Mouse (Mus musculus) left cerebral cortex, adult 18-20 months (tissue): ENCODE data around the gene Olfr17. TPM values are rescaled to one million over a fixed set of nuclear protein-coding genes. Genes with fewer than 3 reads are reported as not detected.
"Not testable (repeated sequence)": the region's sequence is repeated elsewhere in the genome, so short reads cannot be mapped to it uniquely, and the experiment has no call there.

Experiments used
- DNase-seq, 2 experiments: peaks; one replicate each; pipeline ENCODE4 v3.0.0; 2021 to 2022; ENCODE audit warnings: low spot score in 2 of 2, mixed read lengths in 1 of 2
- long read RNA-seq, 2 experiments: library from polyadenylated mRNA; stranded (forward); transcript quantifications; one replicate each; pipeline ENCODE4 v2.0.0; 2021
- total RNA-seq, 2 experiments: library from RNA; stranded (reverse); gene quantifications; 2 replicates each; pipeline ENCODE4 v1.2.3; 2021

Olfr17 gene
- not detected for total RNA-seq
- long read RNA-seq, experiment 1: 0 reads
- long read RNA-seq, experiment 2: 0 reads

DNA sequence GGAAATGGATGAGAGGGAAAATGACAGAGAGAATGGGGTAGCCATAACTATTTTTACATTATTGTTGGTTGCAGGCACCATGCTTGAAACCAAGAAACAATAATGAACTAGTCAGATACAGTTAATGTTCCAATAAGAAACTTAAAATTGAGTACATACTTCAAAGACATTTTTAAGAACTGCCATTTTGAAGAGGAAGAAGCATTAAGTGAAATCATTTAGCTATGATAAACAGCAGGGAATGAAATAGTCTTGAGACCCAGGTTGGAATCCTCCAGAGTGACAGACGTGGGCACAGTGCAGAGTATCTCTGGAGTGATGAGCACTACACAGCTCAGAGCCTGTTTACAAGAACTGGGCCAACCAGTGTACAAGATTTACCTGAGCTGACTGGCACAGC lies at the start of gene Olfr17:
TSS of gene Olfr17 (plus strand) at position 301 of the 400 bp plus-strand sequence.
- no peak for DNase-seq

GRCm38 (mm10) chr7:107044407-107044806 lies 48.6 kb upstream of the Olfr17 start:
- no peak for DNase-seq

- peak; percentile 25 to 49 for DNase-seq
These were observed 47.2 kb upstream of the Olfr17 start for GRCm38 (mm10) chr7:107045833-107046232.

GRCm38 (mm10) chr7:107047578-107047977 lies 45.4 kb upstream of the Olfr17 start:
- DNase-seq: no peak

- DNase-seq: no peak
These were observed 22.3 kb upstream of the Olfr17 start, which contains the start of gene Olfr714 for GRCm38 (mm10) chr7:107070681-107071080. Gene Olfr714 (plus strand): TSS chr7:107070981.

- DNase-seq: not testable (repeated sequence)
These were observed 17.2 kb downstream of the Olfr17 start, which contains the start of gene Olfr715b for GRCm38 (mm10) chr7:107110269-107110668. Gene Olfr715b (minus strand): TSS chr7:107110369.

GRCm38 (mm10) chr7:107130983-107131382 lies 38.0 kb downstream of the Olfr17 start, which contains the start of gene Olfr715:
Gene Olfr715 (minus strand): TSS chr7:107131083.
- DNase-seq: not testable (repeated sequence)

DNA sequence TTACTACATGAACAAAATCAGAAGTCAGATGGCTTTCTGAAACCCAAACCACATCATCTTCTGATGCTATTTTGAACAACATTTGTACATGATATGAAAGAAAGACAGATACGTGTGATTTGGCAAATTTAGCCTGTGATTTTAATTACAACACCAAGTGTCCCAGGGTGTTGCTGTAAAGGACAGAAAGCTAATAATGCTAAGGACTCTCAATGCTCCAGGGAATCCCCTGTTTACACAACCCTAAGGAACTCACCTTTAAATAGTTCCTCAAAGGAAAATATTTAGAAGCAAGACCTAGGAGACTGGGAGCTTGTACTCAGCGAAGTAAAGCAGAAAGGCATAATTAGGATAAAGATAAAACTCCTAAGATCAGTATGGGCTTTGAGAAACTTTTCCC lies 45.0 kb downstream of the Olfr17 start, which contains the start of gene Olfr716:
TSS of gene Olfr716 (plus strand) at position 301 of the 400 bp plus-strand sequence.
- DNase-seq: not testable (repeated sequence)

Other genes with a start within 250 kb of the Olfr17 start
- gene Olfr703, start 249.9 kb upstream of the Olfr17 start, total RNA-seq: not detected
- not detected for gene Olfr704, start 230.0 kb upstream of the Olfr17 start, total RNA-seq
- not detected for gene Olfr705, start 216.3 kb upstream of the Olfr17 start, total RNA-seq
- not detected for gene Olfr706, start 205.1 kb upstream of the Olfr17 start, total RNA-seq
- not detected for gene Olfr707, start 192.0 kb upstream of the Olfr17 start, total RNA-seq
- not detected for gene Olfr1532-ps1, start 185.2 kb upstream of the Olfr17 start, total RNA-seq
- gene Olfr709-ps1, start 161.0 kb upstream of the Olfr17 start, total RNA-seq: under 1 TPM in 1 of 2 experiments, not detected in 1; 0.07 TPM
- gene Olfr710, start 144.9 kb upstream of the Olfr17 start, total RNA-seq: not detected
- not detected for gene Olfr6, start 129.3 kb upstream of the Olfr17 start, total RNA-seq
- not detected for gene Olfr711, start 117.8 kb upstream of the Olfr17 start, total RNA-seq
- not detected for gene Olfr2, start 87.1 kb upstream of the Olfr17 start, total RNA-seq
- not detected for gene Olfr713, start 62.0 kb upstream of the Olfr17 start, total RNA-seq
- gene Olfr714, start 22.2 kb upstream of the Olfr17 start, total RNA-seq: not detected
- gene Olfr715b, start 17.1 kb downstream of the Olfr17 start, total RNA-seq: not detected
- gene Olfr715, start 37.9 kb downstream of the Olfr17 start, total RNA-seq: not detected
- not detected for gene Olfr716, start 45.1 kb downstream of the Olfr17 start, total RNA-seq
- gene Nlrp14, start 73.8 kb downstream of the Olfr17 start, total RNA-seq: not detected
- not detected for gene Rbmxl2, start 116.2 kb downstream of the Olfr17 start, total RNA-seq